Mouse (Mus musculus): ENCODE measurements at regions not wholly inside any gene's neighbourhood (a gene's known extent, or its start where the extent isn't known, plus 50 kb on each side); places are given as distances from the start of the nearest gene placed in this dataset.

DNA sequence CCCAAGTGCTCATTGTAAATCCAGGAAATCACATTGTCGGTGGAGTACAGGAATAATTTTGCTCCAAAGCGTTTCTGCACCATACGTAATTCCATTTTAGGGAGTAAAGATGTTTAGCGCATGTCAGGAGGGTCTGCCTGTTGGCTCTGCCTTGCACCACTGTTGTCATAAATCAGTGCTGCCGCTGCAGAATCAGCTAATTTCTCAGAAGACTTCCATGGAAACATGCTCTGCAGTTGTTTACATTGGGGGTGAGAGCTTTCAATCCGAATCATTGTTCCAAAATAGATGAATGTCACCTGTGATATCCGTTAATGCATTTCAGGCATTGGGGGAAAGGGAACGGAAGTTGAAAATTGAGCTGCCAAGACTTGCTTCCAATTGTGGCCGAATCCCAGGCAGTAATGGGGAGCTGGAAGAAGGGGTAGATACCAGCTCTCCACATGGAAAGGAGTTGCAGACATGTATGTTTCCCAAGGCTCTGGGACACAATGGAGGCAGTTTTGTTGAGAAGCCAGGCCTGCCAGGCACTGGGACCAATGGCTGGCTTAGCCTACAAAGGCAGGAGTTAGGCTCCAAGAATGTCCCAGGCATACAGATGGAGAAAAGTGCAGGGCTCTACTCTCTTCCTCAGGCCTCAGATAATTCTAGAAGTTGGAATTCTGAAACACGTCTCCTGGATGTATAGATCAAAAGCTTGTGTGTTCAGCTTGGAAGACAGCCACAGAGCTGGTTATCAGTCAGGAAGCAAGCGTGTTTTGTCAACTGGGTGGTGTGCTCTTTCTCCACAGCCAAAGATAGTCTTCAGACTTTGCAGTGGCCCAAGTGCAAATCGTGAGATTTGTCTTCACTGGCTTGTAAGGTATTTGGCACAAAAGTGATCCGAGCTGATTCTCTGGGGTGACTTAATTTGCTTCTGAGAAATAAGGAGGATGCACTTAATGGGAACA is 186.2 kb upstream of the Mki67 start:
- no peak for TF ChIP-seq CTCF (IDR thresholded peaks at IDR 0.05; ENCODE audit: borderline replicate concordance, insufficient read depth, low read length)
- no peak for TF ChIP-seq POLR2A (IDR thresholded peaks at IDR 0.05; ENCODE audit: low read depth, low read length)

All from embryonic fibroblast, embryonic 13.5 days (primary cell).